Mouse (Mus musculus) macrophage (primary cell): Measurements from ENCODE around the gene Psmd11. TPM values are rescaled to one million over a fixed set of nuclear protein-coding genes. Genes with fewer than 3 reads are reported as not detected.

Source experiments
- H3K27ac ChIP-seq: fragments of 350-480 bp; formaldehyde crosslinking; 2 replicates; pipeline ENCODE4 v1.9.0; 2021
- H3K36me3 ChIP-seq: fragments of 350-480 bp; formaldehyde crosslinking; 2 replicates; pipeline ENCODE4 v1.9.0; 2021; ENCODE audit errors: inconsistent target
- H3K4me3 ChIP-seq: fragments of 350-480 bp; formaldehyde crosslinking; 2 replicates; pipeline ENCODE4 v1.9.0; 2021; ENCODE audit errors: inconsistent target
- H3K79me2 ChIP-seq: fragments of 350-480 bp; formaldehyde crosslinking; 2 replicates; pipeline ENCODE4 v1.9.0; 2021; ENCODE audit errors: inconsistent target
- WGBS: methylation state at CpG from one replicate; pipeline ENCODE4 v1.1.7; 2026; ENCODE audit warnings: inconsistent platforms; ENCODE audit not compliant: missing documents; 5-methylcytosine and 5-hydroxymethylcytosine counted together
- polyA plus RNA-seq: library from polyadenylated mRNA; stranded (reverse); fragments of 250-400 nt; gene quantifications from 3 replicates; pipeline ENCODE4 v1.2.4, GENCODE M21; 2018; ENCODE audit warnings: inconsistent platforms

Gene Psmd11
- polyA plus RNA-seq, 1 experiment from 2014 or later: 68.5 TPM

GRCm38 (mm10) chr11:80497225-80497919 is 69.0 kb downstream of the Psmd11 start:
- H3K36me3 ChIP-seq: no peaks in the 10 kb centered on the region
- H3K4me3 ChIP-seq: no peak overlapping the region
- H3K79me2 ChIP-seq: no peaks in the 10 kb centered on the region
- 91% methylated on average over 10 of the region's 10 CpGs for WGBS
- H3K27ac ChIP-seq: no peak overlapping the region

GRCm38 (mm10) chr11:80498328-80499070 is 70.1 kb downstream of the Psmd11 start:
- 75% methylated on average over 11 of the region's 11 CpGs for WGBS
- no peak overlapping the region for H3K4me3 ChIP-seq
- H3K36me3 ChIP-seq: no peaks in the 10 kb centered on the region
- no peaks in the 10 kb centered on the region for H3K79me2 ChIP-seq
- H3K27ac ChIP-seq: no peak overlapping the region

GRCm38 (mm10) chr11:80499550-80499952 is 71.1 kb downstream of the Psmd11 start:
- 94% methylated on average over 4 of the region's 4 CpGs for WGBS
- Histone ChIP-seq H3K4me3 (no peak overlapping the region), H3K27ac (no peak overlapping the region), H3K79me2 (no peaks in the 10 kb centered on the region), H3K36me3 (no peaks in the 10 kb centered on the region)

GRCm38 (mm10) chr11:80503281-80503680 is 74.9 kb downstream of the Psmd11 start:
- Histone ChIP-seq H3K79me2 (no peaks in the 10 kb centered on the region), H3K27ac (no peak overlapping the region), H3K4me3 (no peak overlapping the region), H3K36me3 (no peaks in the 10 kb centered on the region)
- 94% methylated on average over 6 of the region's 6 CpGs for WGBS

GRCm38 (mm10) chr11:80503726-80504452 is 75.5 kb downstream of the Psmd11 start:
- no peaks in the 10 kb centered on the region for H3K36me3 ChIP-seq
- H3K4me3 ChIP-seq: no peak overlapping the region
- WGBS: 88% methylated on average over 13 of the region's 13 CpGs
- H3K79me2 ChIP-seq: no peaks in the 10 kb centered on the region
- H3K27ac ChIP-seq: no peak overlapping the region

DNA sequence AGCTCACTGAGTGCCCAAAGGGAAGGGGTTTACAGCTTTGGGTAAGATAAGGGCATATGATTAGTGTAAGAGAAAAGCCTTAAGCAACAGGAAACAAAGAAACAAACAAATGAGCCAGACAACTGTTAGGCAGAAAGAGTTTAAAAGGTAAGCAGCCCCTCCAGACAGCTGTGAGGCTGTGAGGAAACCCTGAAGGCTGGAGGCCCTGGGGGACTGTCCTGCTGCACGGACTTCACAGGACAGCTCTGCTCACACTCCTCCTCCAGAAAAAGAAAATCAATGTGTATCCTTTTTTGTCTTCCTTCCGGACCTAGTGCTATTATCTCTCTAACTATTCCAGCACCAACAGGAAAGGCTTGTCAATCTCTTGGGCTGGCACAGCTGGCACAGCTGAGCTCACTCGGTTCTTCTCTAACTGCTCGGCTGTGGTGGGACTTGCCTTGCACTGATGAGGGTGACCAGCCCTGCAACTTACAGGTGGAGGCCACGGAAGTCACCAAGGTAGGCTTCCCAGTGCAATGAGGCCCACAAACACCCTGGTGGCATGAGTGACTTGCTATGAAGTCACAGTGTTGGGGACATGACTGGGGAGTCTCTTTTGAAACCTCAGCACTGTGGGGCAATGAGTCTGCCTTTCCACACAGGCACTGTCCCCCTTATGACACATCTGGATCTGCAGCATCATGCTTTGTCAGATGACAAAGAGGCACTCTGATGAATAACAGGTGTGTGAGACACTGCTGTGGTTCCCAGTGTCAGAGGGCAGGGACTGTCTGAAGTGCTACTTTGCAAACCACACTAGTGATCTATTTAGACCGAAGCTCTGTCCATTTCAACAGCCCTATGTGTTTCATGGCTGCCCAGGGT is 76.3 kb downstream of the Psmd11 start:
- Histone ChIP-seq H3K79me2 (no peaks in the 10 kb centered on the region), H3K27ac (no peak overlapping the region), H3K36me3 (no peaks in the 10 kb centered on the region), H3K4me3 (no peak overlapping the region)
- WGBS: 40% methylated on average over 6 of the region's 6 CpGs

GRCm38 (mm10) chr11:80505581-80505980 is 77.2 kb downstream of the Psmd11 start:
- H3K4me3 ChIP-seq: no peak overlapping the region
- 76% methylated on average over 3 of the region's 3 CpGs for WGBS
- H3K79me2 ChIP-seq: no peaks in the 10 kb centered on the region
- H3K27ac ChIP-seq: no peak overlapping the region
- no peaks in the 10 kb centered on the region for H3K36me3 ChIP-seq

- Histone ChIP-seq H3K4me3 (no peak overlapping the region), H3K79me2 (no peaks in the 10 kb centered on the region), H3K27ac (no peak overlapping the region), H3K36me3 (no peaks in the 10 kb centered on the region)
Measured at GRCm38 (mm10) chr11:80506483-80506882, 78.1 kb downstream of the Psmd11 start.

GRCm38 (mm10) chr11:80507791-80508190 is 79.4 kb downstream of the Psmd11 start:
- Histone ChIP-seq H3K27ac (no peak overlapping the region), H3K4me3 (no peak overlapping the region), H3K79me2 (no peaks in the 10 kb centered on the region), H3K36me3 (no peaks in the 10 kb centered on the region)
- 87% methylated on average over 6 of the region's 6 CpGs for WGBS

GRCm38 (mm10) chr11:80508361-80509175 is 80.2 kb downstream of the Psmd11 start:
- no peak overlapping the region for H3K4me3 ChIP-seq
- H3K79me2 ChIP-seq: no peaks in the 10 kb centered on the region
- H3K27ac ChIP-seq: peak overlapping the region; percentile 41
- 13% methylated on average over 19 of the region's 19 CpGs for WGBS
- no peaks in the 10 kb centered on the region for H3K36me3 ChIP-seq

DNA sequence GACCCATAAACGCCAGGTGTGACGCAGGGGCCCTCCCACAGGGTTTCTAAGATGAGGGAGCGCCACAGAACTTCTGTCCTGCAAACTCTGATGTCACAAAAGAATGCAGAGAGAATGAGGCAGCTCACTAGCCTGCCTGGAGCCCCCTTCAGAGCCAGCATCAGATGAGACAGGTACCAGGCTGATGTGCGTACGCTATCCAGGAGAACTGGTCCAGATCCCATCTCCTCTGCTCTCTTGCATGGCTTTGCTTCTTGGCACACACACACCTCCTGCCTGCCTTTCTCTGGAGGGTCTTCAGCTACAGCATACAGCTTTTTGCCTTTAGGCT is 80.7 kb downstream of the Psmd11 start:
- Histone ChIP-seq H3K36me3 (no peaks in the 10 kb centered on the region), H3K27ac (0 out of 2 replicates have a peak overlapping the region, but pooled peaks have one; percentile 41), H3K79me2 (no peaks in the 10 kb centered on the region), H3K4me3 (no peak overlapping the region)
- WGBS: 83% methylated on average over 5 of the region's 5 CpGs

DNA sequence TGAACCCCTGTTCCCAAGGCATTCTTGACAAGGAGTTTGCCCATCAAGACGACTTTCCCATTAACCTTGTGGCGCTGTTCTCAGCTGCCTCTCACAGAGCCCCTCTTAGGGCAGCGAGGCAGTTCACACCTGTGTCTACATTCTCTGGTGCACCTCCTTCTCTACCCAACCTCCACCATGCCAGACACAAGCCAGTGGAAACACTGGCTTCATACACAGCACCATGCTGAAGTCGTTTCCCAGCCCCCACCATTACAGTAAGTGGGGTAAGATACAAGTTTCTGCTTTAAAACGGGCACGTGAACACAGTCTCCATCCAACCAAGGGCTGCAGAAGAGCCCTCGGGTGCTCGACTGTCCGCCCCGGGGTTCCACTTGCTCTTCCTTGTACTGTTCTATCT is 81.7 kb downstream of the Psmd11 start:
- Histone ChIP-seq H3K79me2 (no peaks in the 10 kb centered on the region), H3K36me3 (no peaks in the 10 kb centered on the region), H3K4me3 (no peak overlapping the region), H3K27ac (no peak overlapping the region)
- 93% methylated on average over 10 of the region's 10 CpGs for WGBS

DNA sequence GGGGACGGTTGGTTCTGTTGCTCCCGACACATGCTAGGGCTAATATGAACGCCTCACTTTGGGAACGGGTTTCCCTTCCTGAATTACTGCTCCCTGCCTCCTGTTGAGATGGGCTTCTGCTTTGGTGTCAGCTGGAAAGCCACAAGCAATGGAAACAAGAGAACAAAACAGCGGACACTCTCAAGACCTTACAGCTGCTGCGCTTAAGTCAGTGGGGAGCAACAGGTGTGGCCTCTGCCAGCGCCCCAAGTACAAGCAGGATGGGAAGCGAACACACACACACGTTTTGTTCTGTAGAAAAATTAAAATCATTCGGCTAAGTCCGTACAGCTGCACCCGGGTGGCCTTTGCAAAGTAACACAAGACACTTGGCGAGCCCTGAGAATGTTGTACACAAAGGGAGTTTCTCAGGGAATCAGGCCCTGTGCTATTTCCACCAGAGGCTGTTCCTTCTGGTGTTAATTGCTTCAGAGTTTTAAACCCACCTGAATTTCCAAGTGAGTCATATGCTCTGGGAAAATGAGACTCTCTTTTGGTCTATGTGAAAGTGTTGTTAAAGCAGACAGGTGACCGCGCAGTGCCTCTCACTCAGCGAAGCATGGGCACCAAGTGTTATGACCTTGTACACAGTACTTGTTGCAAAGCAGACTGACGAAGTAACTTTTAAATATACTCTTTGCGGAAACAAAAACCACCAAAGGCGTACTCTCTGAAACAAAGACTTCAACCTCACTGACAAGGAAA is 84.1 kb downstream of the Psmd11 start:
- no peak overlapping the region for H3K27ac ChIP-seq
- no peaks in the 10 kb centered on the region for H3K79me2 ChIP-seq
- WGBS: 87% methylated on average over 19 of the region's 19 CpGs
- no peaks in the 10 kb centered on the region for H3K36me3 ChIP-seq
- no peak overlapping the region for H3K4me3 ChIP-seq
